Mouse (Mus musculus): ENCODE data around the gene Thap2.

The Thap2 gene

GRCm38 (mm10) chr10:115354553-115354952, 29.7 kb downstream of the Thap2 start:
- no peak for DNase-seq

DNA sequence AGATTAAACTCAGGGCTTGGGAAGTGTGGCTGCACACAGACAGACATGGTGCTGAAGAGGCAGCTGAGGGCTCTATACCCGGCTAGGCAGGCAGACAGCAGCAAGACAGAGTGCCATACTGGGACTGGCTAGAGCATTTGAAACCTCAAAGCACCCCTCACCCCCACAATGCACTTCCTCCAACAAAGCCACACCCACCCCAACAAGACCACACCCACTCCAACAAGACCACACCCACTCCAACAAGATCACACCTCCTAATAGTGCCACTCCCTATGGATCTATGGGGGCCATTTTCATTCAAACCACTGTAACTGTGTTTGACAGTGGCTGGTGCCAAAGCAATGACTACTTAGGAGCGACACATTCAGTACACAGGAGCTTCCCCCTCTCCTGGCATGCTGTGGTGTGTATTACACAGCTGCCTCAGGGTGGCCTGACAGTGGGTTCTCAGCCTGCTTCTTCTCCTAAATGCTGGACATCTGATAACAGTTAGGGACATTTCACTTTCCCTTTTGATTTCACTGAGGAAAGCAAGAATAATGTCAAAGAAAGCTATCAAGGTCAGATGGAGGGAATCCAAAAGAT, 33.3 kb downstream of the Thap2 start:
- DNase-seq = no peak

- DNase-seq = no peak
Measured at GRCm38 (mm10) chr10:115349509-115349908, 34.7 kb downstream of the Thap2 start.

DNA sequence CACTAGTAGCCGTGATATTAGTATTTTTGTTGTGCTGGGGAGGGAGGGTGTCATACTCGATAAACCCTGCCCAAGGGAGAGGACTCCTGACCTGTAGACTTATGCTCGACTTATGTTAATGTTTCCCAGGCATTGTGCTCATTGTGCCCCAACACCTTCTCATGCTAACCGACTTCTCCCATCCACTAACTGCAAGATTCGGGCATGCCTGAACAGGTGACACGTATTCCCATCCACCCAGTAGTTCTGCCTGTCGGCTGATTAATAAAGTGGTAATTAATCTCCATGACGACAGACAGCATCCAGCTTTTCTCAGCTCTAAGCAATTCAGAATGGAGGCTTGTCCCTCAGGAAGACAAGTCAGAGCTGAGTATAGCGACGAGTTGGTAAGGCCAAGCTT, 35.2 kb downstream of the Thap2 start:
- no peak for DNase-seq

DNA sequence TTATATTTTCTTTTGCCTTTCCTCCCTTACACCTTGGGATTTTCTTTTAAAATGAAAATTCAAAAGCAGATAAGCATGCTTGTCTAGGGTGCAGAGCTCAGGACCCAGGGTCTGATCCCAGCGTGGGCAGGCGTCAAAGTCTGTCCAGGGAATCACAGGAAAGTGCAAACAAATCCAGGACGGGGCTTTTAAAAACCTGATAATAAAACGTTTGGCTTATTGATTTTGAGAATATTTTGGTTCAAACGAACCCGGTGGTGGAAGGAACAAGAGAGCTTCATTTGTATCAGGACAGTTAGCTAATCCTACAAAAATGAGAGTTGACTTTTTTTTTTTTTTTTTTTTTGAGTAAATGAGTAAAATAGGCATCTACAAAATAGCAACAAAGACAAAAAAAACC, 36.1 kb downstream of the Thap2 start:
- DNase-seq = no peak

DNA sequence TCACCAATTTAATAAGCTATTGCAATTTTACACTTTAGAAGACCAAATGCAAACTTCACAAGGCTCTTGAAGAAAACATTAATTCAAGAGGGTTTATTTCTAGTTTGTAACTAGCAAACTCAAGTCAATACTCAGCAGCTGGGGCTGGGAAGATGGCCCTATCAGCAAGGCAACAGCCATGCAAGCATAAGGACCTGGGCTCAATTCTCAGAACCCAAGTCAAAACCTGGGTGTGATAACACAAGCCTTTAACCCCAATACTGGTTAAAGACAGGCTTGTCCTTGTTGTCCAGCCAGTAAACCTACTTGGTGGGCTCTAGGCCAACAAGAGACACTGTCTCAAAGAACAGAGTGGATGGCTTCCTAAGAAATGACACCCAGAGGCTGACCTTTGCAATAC, 37.8 kb downstream of the Thap2 start:
- DNase-seq = no peak

GRCm38 (mm10) chr10:115342771-115343425, 41.3 kb downstream of the Thap2 start:
- DNase-seq = no peak

DNA sequence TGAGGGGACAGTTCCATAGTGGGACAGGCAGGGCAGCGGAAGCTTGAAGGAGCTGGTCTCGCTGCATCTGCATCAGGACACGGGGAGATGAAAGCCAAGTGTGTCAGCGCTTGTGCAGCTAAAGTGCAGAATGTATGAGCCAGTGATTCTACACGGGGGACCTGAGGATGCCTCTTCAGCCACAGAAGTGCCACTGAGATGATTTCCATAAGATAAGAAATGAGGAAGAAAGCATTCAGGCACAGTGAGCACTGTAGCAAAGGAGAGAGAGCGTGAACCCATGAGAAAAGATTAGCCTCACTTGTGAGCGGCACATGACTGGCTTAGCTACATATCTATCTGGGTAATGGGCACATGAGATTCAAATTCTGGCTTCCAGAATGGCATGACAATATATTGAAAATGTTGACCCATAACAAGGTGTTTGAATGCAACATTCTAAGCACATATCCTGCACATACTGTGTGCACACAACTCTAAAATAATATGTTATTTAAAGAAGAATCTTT, 44.4 kb downstream of the Thap2 start:
- DNase-seq = no peak

- no peak for DNase-seq
Measured at GRCm38 (mm10) chr10:115336901-115337300, 47.3 kb downstream of the Thap2 start.

GRCm38 (mm10) chr10:115333528-115333927, 50.7 kb downstream of the Thap2 start:
- DNase-seq = no peak

DNA sequence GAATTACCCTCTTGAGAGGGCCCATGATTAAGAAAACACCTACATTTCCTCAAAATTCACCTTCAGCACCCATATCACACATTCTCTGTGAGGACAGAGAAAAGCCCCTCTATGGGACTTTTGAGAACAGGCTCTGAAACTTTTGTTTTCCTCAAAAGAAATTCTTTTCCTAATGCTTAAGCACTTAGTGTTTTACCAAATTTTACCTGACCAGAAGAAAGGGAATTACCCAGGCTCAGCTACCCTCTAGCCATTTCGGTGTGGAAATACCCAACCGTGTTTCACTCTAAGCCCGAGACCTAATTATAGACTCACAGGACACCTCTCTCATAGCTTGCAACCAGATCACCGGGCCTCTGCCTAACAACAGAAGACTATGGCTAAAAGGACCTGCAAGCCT, 51.2 kb downstream of the Thap2 start:
- DNase-seq = no peak

DNA sequence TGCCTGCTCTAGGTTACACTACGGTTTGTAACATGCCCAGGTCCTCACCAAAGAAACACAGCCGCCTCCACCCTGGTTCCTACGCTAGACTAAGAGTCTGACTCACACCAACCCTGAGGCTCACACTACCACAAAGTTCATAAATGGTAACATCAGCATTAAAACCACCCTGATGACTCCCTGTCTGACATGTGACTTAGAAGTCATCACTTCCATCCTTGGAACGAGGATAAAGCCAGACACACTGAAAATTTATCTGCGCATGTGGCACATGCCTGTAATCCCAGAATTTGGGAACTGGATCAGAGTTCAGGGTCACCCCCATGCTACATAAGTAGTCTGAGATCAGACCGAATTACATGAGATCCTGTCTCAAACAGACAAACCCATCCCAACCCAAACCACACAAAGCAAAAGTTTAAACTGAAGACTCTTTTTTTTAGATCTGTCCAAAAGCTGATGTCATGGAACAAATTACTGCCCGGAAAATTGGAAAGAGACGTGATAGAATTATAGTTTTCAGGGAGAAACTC, 51.8 kb downstream of the Thap2 start:
- DNase-seq = no peak

DNA sequence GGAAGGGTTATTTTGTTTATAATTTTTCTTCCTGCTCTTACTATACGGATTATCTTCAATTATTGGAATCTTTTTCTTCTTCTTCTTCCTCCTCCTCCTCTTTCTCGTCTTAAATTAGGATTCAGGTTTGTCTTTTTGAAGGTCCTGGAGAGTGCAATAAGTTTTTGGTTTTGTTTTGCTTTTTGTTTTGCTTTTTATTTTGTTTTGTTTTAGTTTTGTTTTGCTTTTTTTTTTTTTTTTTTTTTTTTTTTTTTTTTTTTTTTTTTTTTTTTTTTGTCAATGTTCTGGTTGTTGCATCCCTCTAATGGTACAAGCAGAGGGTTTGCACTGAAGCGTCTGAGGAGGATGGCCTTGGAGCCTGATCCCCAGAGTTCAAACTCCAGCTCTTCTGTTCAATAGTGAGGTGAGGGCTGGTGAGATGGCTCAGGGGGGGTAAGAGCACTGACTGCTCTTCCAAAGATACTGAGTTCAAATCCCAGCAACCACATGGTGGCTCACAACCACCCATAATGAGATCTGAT, 55.2 kb downstream of the Thap2 start:
- DNase-seq = no peak

- no peak for DNase-seq
Measured at GRCm38 (mm10) chr10:115328514-115328913, 55.7 kb downstream of the Thap2 start.

GRCm38 (mm10) chr10:115323295-115323694, 60.9 kb downstream of the Thap2 start:
- peak; percentile 55 for DNase-seq

- no peak for DNase-seq
Measured at GRCm38 (mm10) chr10:115321317-115322035, 62.8 kb downstream of the Thap2 start.

Measured in layer of hippocampus, adult 9-11 months (tissue).